Mouse (Mus musculus) left cerebral cortex, postnatal 25 days (tissue): ENCODE measurements at regions not wholly inside any gene's neighbourhood (a gene's known extent, or its start where the extent isn't known, plus 50 kb on each side); places are given as distances from the start of the nearest gene placed in this dataset.

Source experiments
- DNase-seq, 2 experiments: peaks; one replicate each; pipeline ENCODE4 v3.0.0; 2022; ENCODE audit warnings: low spot score in 2 of 2, mixed read lengths in 1 of 2
- intact Hi-C: fragments of 180-260 bp; cut with DNase I; formaldehyde crosslinking; loops from one replicate; pipeline ENCODE4 v1.15.1; 2025

- no peak for DNase-seq
- intact Hi-C loops, result no loop called here
Observed at GRCm38 (mm10) chr13:44243211-44243610, 458.6 kb downstream of the Cd83 start.

- intact Hi-C loops, result no loop called here
- no peak for DNase-seq
Observed at GRCm38 (mm10) chr13:44246714-44247251, 462.2 kb downstream of the Cd83 start.

GRCm38 (mm10) chr13:44247861-44248260, 463.3 kb downstream of the Cd83 start:
- no peak for DNase-seq
- intact Hi-C loops, result no loop called here

- DNase-seq, result no peak
- intact Hi-C loops, result no loop called here
Observed at GRCm38 (mm10) chr13:44248401-44248800, 463.8 kb downstream of the Cd83 start.

- no peak for DNase-seq
- intact Hi-C loops, result no loop called here
Observed at GRCm38 (mm10) chr13:44249119-44249518, 464.5 kb downstream of the Cd83 start.

GRCm38 (mm10) chr13:44250474-44251201, 466.1 kb downstream of the Cd83 start:
- intact Hi-C loops, result no loop called here

GRCm38 (mm10) chr13:44251503-44251902, 466.9 kb downstream of the Cd83 start:
- DNase-seq, result no peak
- intact Hi-C loops, result no loop called here

More at GRCm38 (mm10) chr13:44250474-44251201, 466.1 kb downstream of the Cd83 start:
- no peak for DNase-seq

- no peak for DNase-seq
- intact Hi-C loops, result no loop called here
Observed at GRCm38 (mm10) chr13:44252496-44252895, 467.9 kb downstream of the Cd83 start.

- intact Hi-C loops, result no loop called here
- no peak for DNase-seq
Observed at GRCm38 (mm10) chr13:44258422-44258821, 470.9 kb upstream of the Jarid2 start.

GRCm38 (mm10) chr13:44260039-44260438, 469.2 kb upstream of the Jarid2 start:
- intact Hi-C loops, result no loop called here
- no peak for DNase-seq

GRCm38 (mm10) chr13:44260637-44261333, 468.5 kb upstream of the Jarid2 start:
- intact Hi-C loops, result no loop called here
- no peak for DNase-seq

GRCm38 (mm10) chr13:44272746-44273524, 456.3 kb upstream of the Jarid2 start:
- intact Hi-C loops, result no loop called here
- no peak for DNase-seq

GRCm38 (mm10) chr13:44277952-44278351, 451.3 kb upstream of the Jarid2 start:
- intact Hi-C loops, result no loop called here
- no peak for DNase-seq

GRCm38 (mm10) chr13:44279036-44279435, 450.2 kb upstream of the Jarid2 start:
- peak in 1 of 2 experiments; percentile 47 for DNase-seq
- intact Hi-C loops, result no loop called here

- intact Hi-C loops, result no loop called here
- no peak for DNase-seq
Observed at GRCm38 (mm10) chr13:44280296-44280695, 449.0 kb upstream of the Jarid2 start.

- no peak for DNase-seq
- intact Hi-C loops, result loop anchor here (1.0 kb wide), 1 partner anchor 49 kb away; no protein-coding TSS in a partner anchor
Observed at GRCm38 (mm10) chr13:44281796-44282195, 447.5 kb upstream of the Jarid2 start.

GRCm38 (mm10) chr13:44282306-44282705, 447.0 kb upstream of the Jarid2 start:
- intact Hi-C loops, result loop anchor here (1.0 kb wide), 1 partner anchor 50 kb away; no protein-coding TSS in a partner anchor
- peak in 1 of 2 experiments; percentile 61 for DNase-seq

- peak; percentile 56 to 93 for DNase-seq
- intact Hi-C loops, result loop anchor here (1.0 kb wide), 2 partner anchors 51 to 210 kb away; no protein-coding TSS in a partner anchor
Observed at GRCm38 (mm10) chr13:44282731-44283571, 446.3 kb upstream of the Jarid2 start.

- no peak for DNase-seq
- intact Hi-C loops, result no loop called here
Observed at GRCm38 (mm10) chr13:44285881-44286280, 443.4 kb upstream of the Jarid2 start.
